Mouse (Mus musculus) brain, embryonic 18.5 days (tissue): ENCODE data around the gene Nos1ap.

Experiments used
- DNase-seq: peaks from one replicate; pipeline ENCODE4 v3.0.0-alpha.2; 2012; ENCODE audit warnings: low read depth, low spot score

The Nos1ap gene

DNA sequence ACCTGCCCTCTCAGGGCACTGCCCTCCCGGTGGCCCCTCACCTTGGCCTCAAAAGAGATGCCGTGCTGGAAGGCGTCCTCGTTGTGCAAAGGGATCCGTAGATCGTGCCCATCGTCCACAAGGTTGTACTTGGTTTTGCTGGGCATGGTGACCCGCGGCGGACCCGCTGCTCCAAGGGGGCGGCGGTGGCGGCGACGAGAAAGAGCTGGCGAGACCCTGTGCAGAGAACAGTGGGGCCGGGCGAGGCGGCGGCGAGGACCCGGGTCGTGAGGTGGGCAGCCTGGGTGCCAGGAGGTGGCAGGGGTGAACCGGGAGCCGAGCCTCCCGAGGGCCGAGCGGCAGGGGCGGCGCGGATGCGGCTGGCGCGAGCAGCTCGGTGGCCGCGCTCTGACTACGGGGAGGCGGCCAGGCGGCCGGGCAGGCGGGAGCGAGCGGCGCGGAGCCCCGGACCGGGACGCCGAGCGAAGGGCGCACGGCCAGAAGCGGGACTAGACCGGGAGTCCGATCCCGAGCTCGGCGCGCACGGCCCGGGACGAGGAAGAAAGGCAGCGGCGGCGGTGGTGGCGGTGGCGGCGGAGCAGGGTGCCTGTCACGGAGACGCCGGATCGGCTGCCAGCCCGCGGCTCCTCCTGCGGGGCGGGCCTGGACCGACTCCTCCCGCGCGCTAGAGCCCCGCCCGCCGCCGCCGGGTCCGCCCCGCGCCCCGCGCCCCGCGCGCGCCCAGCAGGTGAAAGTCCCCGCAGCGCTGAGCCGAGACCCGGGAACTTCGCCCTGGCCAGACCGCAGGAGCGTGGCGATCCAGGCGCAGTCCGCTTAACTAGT, at the start of gene Nos1ap:
Gene Nos1ap, minus strand, starts transcription at position 643 of the 822 bp plus-strand sequence.
- DNase-seq: peak; percentile 52

DNA sequence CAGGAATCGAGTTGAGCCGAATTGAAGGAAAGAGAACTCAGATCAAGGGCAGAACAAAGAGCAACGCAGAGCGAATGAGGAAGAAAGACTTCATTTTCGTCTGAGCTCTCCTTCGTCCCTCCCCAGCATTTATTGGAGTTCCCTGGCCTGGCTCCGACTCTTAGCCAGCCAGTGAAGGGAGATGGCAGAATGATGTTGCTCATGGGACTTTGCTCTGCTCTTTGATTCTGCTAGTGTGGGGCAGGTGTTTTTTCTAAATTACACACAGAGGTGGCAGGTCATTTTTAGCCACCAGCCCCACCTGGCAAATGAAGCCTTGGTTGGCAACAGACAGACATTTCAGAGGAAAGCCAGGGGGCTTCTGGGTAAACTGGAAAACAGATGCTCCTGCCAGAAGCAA, 49.3 kb upstream of the Nos1ap start:
- DNase-seq: no peak

DNA sequence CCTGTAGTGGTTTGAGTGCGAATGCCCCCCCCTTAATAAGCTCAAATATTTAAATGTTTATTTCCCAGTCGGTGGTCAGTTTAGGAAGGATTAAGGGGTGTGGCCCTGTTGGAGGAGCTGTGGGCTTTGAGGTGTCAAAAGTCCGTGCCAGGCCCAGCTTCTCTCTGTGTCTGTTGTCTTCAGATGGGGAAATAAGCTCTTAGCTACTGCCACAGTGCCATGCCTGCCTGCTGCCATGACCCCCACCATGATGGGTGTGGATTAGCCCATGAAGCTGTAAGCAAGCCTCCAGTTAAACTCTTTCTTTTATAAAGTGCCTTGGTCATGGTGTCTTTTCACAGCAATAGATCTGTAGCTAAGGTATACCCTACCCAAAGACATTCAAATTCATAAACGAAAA, 43.2 kb upstream of the Nos1ap start:
- no peak for DNase-seq

DNA sequence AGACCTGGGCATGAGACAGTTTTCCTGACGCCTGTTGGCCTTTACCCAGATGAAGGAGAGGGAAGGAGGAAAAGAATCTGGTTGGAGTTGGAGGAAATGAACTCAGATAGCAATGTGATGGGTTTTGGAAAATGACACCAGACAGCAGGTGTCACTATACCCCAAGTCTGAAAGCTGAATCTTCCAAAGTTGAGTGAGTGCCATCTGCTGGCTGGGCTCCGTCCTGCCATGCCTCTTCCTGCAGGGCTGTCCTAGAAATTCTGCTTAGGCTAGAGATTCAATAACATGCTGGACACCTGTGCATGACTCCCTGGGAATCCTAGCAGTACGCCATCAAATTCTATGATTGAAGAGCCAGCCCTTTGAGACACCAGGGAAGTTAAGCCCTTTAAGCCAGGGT, 42.7 kb upstream of the Nos1ap start:
- no peak for DNase-seq

DNA sequence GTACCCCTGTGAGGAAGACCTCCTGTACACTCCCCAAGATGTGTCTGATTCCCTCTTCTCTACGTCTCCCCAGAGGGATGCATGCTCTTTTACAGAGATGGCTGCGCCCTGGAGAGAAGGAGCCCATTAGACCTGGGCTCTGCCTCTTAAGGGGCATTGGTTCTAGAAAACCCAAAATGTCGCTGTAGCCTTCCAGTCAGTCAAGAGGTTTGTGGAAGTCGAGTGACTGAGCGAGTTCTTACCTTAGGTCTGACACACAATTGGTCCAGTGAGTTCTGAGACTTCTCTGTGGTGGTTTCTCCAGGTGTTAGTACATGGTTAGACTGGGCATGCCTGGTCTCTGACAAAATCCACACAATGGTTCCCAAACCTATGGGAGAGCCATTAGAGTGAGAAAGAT, 41.9 kb upstream of the Nos1ap start:
- DNase-seq: no peak

DNA sequence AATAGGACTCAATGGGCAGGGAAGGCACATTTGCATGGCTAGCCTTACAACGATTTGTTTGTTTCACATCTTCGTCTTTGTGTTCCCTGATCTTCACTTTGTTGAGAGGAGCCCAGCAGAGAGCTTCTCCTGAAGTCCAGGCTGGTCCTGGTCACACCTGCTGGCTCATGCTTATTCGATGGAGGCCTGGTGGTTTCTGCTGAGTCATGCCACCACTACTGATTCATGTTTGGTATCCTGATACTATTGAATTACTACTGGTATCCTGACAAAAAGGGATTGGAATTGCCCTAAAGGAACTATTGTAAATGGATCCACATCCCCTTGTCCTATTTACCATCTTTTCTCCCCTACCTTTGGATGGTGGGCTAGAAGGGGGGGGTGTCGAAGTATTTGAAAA, 40.8 kb upstream of the Nos1ap start:
- DNase-seq: no peak

DNA sequence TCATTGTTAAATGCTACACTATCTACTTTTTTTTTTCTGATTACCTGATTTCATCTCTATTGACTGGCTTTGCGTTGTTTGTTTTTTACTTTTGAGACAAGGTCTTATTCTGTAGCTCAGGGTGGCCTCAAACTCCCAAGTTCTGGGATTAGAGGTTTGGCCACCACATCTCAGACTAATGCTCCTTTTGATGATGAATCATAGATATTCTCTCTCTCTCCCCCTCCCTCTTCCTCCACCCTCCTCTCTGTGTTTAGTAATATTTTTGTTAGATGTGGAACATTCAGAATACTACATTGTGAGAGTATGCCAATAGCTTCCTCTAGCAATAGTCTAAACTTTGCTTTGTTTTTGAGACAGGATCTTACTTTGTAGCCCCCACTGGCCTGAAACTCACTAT, 33.8 kb upstream of the Nos1ap start:
- no peak for DNase-seq

DNA sequence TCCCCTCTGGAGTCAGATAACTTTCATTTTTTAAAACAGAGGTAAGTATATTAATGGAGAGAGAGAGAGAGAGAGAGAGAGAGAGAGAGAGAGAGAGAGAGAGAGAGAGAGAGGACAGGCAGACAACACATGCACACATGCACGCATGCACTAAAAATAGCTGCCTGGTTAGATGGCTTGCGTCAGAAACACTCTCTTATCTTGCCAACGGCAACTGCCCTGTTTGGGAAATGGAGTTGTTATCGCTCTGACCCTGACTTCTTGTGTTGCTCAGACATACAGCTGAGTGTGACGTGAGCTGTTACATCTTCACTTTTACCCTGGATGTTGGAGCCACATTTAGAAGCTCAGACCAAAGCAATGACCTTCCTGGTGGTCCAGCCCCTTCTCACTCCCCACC, 33.3 kb upstream of the Nos1ap start:
- no peak for DNase-seq

DNA sequence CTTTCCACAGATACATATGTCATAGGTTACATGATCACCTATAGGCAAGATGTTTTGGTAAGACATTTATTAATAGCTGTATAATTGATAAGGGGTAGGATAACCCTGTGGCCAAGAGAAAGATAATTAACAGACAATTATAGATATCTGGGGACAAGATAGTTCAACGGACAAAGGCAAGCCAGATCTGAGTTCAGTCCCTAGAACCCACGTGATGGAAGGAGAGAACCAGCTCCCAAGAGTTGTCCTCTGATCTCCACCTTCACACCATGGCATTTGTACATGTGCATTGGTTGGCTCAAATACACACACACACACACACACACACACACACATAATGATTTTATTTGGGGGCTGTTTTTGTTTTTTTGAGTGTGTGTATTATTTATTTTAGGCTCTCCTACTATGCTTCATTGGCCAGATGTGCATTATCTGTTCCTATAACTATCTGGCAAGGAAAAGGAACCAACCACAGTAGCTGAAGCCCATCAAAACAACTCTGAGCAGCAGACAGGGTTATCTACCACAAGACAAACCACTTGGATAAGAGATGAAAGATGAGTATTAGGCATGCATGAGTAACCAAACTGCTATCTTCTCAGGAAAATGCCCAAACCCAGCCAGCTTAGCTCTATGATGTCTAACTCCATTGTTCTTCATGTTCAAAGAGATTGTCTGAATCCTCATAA, 30.2 kb upstream of the Nos1ap start:
- no peak for DNase-seq

DNA sequence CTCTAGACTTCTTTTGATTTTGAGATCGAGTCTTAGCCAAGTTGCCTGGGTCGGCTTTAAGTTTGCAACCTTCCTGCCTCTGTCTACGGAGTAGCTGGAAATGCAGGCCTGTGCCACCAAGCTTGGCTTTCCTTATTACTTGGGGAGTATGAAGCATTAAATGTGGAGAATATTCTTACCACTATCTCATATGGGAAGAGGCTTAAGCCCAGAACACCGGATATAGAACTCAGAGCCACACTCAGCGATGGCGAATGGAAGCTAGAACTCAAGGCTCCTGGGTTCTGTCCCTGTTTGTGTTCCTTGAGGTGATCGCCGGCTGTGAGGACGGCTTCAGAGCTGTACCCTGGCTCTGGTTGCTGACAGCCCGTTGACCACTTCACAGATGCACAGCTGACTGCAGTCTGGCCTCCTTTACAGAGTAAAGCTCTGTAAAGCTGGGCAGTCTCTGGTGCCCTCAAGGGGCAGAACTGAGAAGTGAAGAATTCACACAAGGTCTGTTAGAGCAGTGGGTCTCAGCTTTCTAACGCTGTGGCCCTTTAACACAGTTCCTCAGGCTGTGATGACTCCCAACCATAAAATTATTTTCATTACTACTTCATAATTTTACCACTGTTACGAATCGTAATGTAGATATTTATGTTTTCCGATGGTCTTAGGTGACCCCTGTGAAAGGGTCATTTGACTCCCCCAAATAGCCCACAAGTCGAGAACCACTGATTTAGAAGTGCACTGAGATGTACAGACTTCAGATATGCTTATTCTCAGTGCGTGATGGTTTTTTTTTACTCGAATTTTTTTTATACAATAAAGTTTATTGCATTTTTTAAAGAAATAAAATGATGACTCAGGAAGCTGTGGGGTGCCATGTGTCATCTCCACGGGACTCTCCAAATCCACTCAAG, 23.6 kb upstream of the Nos1ap start:
- DNase-seq: peak; percentile 49

DNA sequence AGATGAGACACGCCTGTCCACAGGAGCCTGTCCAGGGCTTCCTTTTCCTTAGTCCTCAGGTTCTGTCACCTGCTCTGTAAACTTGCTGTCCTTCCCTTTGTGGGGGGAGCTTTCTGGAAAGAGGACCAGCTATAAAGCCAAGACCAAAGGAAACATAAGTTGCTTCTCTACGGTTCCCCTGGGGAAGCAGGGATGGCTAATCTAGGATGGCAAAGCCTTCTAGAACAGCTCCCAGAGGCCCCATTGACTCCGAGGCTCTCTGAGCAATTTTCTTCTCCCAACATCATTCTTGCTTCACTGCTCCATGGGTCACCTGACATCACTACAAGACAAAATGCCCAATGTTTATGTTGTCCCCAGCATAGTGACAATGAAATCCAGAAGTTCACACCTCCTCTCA, 22.0 kb upstream of the Nos1ap start:
- DNase-seq: no peak

DNA sequence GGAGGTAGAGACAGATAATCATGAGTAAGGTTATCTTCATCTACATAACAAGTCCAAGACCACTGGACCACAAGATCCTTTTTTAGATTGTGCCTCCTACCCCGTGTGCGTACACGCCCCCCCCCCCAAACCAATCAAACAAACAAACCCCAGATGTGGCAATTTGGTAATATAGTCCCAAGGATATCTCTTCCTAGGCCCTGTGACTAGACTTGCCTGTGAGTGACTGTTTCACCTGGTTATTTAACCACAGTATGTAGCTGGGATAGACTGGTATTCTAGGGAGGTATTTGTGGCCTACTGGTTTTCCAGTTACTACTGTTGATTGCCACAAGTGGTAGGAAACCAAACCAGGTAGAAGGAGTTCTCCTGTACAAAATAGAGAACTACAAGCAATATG, 21.0 kb upstream of the Nos1ap start:
- DNase-seq: no peak

DNA sequence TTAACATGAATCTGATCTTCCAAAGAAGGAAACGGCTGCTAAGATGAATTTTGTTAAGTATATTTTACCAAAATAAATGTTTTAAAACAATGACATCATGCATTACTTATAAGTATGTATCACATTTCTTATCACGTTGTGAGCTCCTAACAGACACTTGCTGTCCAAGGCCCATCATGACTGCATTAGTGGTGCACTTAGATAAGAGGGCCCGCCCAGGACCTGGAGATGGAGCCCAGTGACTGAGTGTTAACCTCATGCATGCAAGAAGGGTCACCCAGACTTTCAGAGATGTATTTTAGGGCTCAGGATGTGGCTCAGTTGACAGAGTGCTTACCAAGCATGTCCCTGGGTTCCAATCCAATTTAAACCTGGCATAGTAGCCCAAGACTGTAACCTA, 20.6 kb upstream of the Nos1ap start:
- no peak for DNase-seq

DNA sequence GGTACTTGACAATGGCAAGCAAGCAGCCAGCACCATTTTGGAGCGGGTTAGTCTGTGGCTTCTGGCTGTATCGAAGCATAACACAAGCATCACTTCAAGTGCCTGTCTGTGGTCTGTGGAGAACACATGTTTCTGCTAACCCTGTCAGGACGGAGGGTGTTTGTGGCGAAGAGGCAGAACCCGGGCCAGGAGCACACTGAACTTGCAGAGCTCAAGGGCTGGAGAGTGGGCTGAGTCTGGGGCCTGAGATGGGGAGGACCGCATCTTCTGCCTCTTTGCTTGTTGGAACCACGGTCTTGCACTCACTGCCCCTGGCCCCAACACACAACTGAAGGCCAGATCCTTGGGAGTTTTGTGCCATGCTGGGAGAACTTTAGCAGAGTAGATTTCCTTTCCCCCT, 20.2 kb upstream of the Nos1ap start:
- no peak for DNase-seq

DNA sequence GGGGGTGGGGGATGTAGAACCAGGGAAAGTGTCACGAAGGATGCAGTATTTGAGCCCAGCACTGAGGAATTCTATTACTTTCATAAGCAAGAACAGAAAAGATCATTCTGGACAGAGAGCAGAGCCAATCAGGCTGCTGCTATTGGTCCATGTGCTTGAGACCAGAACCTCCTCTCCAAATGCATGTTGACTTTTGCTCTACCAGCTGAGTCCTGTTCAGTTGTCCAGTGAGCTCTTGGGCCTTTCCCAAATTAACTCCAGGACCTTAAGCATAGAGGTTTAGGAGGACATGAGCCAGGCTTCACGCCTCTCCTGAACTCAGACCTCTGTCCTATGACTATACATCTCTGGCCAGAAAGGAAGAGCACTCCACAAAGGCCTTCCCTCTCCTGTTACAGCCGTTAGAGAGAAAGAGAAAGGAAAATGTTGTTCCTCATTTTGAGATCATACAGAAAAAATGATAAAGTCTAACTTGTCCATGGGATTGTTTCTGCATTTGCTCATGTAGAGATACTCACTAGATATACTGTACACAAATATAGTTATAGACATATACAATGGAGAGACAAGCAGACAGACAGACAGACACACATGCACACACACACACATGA, 18.9 kb upstream of the Nos1ap start:
- no peak for DNase-seq

DNA sequence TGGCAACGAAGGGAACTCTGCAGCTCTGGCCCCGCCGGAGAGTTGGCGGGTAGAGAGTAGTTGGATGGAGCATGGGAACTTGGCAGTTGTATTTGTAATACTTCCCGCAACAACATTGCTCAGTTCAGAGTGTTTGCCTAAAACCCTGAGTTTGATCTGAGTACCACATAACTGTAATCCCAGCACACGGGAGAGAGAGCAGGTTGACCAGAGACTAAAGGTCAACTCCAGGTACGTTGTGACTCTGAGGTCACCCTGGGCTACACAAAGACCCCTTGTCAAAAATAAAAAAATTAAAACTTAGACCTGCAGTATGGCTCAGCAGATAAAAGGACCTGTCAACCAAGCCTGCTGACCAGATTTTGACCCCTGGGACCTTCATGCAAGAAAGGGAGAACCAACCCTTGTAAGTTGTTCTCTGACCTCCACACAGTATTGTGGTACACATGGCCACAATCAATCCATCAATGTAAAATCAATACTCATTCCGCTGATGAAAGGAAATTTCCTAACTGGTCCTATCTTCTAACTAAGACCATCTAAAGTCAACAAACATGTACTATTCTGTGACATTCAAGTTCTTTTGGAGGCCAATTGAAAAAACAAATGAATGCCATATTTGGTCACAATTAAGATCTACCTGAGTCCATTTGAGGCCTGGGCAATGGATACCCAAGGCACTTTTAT, 17.7 kb upstream of the Nos1ap start:
- DNase-seq: no peak

DNA sequence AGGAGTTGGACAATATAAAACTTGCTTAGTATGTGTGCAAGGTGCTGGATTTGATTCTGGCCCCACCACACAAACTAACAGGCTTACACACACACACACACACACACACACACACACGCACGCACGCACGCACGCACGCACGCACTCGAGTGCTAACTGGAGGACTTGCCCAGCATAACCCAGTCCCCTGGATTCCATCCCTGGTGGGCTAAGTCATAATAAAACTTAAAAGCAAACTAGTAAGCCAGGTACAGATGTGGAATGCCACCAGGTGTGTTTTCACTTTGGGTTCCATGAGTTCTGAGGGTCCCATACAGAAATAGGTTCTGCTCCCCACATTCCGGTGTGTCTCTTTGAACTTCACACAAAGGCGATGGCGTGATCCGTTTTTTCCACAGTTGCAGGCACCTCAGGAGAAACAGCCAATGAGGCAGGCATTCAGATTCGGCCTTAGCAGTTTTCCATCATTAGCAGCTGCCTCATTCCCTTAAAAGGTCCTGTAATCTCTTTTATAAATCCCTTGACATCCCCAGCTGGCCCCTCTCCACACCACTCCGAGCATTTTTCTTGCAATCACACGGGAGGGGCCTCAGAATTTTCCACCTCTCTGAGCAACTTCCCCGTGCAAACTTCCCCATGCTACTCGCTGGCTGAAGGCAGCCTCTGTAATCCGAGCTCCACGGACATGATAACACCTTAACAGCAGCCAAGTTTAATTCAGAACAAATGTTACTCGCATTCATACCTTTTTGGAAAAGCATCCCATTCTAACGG, 15.8 kb upstream of the Nos1ap start:
- DNase-seq: no peak

DNA sequence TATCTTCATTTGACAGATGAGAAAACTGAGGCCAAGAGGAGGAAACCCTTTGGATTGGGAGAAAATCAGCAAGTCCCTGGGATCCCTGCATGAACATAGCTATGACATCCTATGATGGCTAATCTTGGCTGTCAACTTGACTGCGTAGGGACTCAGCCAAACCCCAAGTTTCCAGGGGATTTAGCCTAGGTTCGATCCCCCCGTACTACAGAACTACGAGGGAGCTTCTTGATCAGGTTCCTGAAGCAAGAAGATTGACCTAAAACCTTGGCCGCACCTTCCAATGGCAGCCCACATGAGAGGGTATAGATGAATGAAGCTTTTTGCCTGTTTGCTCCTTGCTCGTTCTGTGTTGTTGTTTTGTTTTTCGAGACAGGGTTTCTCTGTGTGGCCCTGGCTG, 4.9 kb upstream of the Nos1ap start:
- no peak for DNase-seq

DNA sequence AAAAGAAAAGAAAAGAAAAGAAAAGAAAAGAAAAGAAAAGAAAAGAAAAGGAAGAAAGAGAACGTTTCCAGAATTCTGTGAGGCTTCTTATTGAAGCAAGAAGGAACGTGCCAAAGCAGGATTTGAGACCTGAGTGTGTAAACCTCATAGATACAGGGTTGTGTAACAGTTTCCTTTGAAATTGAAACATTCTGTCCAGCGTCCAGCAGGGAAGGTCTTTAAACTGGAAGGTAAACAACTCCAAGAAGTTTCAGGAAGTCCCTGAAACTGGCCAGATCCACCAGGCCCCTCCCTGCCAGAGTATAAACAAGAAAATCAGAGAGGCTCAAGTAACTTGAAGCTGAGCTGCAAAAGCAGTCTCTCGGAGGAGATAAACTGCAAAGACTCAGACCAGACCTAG, 870 bp upstream of the Nos1ap start:
- no peak for DNase-seq

DNA sequence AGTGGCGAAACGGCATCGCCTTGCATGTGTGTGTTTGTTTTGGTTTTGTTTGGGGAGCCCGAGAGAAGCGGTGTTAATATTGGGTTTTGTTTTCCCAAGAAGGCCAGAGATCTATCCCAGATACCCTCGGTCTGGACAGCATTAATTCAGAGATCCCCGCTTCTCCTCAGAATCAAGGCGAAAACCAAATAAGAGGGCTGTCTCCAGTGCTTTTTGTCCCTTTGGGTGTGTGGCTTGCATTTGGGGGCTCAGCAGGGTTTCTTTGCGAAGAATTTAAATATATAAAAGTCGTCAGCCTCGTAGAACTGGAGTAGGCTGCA, 340 bp upstream of the Nos1ap start:
- DNase-seq: no peak

DNA sequence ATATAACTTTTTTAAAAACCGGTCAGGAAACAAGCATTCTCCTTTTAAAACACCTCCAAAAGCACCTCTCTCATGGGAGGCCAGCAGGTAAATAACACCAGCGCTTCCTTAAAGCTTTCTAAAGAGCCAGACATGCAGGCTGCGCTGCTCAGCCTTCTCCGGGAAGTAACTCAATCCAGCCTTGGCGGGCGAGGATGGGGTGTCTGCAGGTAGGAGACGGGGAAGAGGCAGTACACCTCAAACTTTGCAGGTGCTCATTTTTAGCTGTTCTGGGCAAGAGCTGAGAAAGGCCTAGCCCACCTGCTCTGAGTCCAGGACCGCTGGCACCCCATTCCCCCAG, 812 bp downstream of the Nos1ap start:
- DNase-seq: no peak
